Mouse (Mus musculus) heart, embryonic 14.5 days (tissue): ENCODE measurements at regions not wholly inside any gene's neighbourhood (a gene's known extent, or its start where the extent isn't known, plus 50 kb on each side); places are given as distances from the start of the nearest gene placed in this dataset.
A peak's percentile ranks its signal among the peaks of the same experiment; 100 is the strongest.

Experiments used
- ATAC-seq: fragments of 200-750 bp; cut with Nextera tagmentation; 2 replicates; pipeline ENCODE4 v1.8.0; 2017; ENCODE audit warnings: low read depth, moderate TSS enrichment; ENCODE audit not compliant: insufficient number of reproducible peaks, insufficient read depth, low FRiP score
- H3K27ac ChIP-seq, 2 experiments: fragments of 200-500 bp in 1 of 2; fragments of 300-500 bp in 1 of 2; sonication (generic) in 1 of 2; replicated peaks in 1 of 2; 2 replicates each; pipeline ENCODE4 v1.5.1; 2012 to 2014; ENCODE audit warnings: low read depth in 2 of 2, low read length in 2 of 2, control low read depth in 1 of 2, mild to moderate bottlenecking in 1 of 2, mixed read lengths in 1 of 2; ENCODE audit not compliant: control insufficient read depth in 1 of 2, insufficient read depth in 1 of 2
- H3K27me3 ChIP-seq: fragments of 300-500 bp; sonication (generic); 2 replicates; pipeline ENCODE4 v1.6.1; 2014; ENCODE audit warnings: mild to moderate bottlenecking, low read length, control low read depth; ENCODE audit not compliant: control insufficient read depth, insufficient read depth
- H3K36me3 ChIP-seq: fragments of 300-500 bp; sonication (generic); 2 replicates; pipeline ENCODE4 v1.6.1; 2014; ENCODE audit warnings: mild to moderate bottlenecking, control low read depth, low read length, mixed read lengths; ENCODE audit not compliant: control insufficient read depth, insufficient read depth
- H3K4me1 ChIP-seq, 2 experiments: fragments of 200-500 bp in 1 of 2; fragments of 300-500 bp in 1 of 2; sonication (generic) in 1 of 2; 2 replicates each; pipeline ENCODE4 v1.6.1; 2012 to 2014; ENCODE audit warnings: low read length in 2 of 2, control low read depth in 1 of 2, mixed read lengths in 1 of 2; ENCODE audit not compliant: control insufficient read depth in 2 of 2, insufficient read depth in 2 of 2
- H3K4me2 ChIP-seq: fragments of 300-500 bp; sonication (generic); 2 replicates; pipeline ENCODE4 v1.6.1; 2014; ENCODE audit warnings: mild to moderate bottlenecking, low read length
- H3K4me3 ChIP-seq, 2 experiments: fragments of 200-500 bp in 1 of 2; fragments of 300-500 bp in 1 of 2; sonication (generic) in 1 of 2; 2 replicates each; pipeline ENCODE4 v1.5.1; 2012 to 2014; ENCODE audit warnings: low read length in 2 of 2, mild to moderate bottlenecking in 2 of 2, control low read depth in 1 of 2, low read depth in 1 of 2, moderate library complexity in 1 of 2; ENCODE audit not compliant: control insufficient read depth in 1 of 2, insufficient read depth in 1 of 2
- H3K9ac ChIP-seq: fragments of 300-500 bp; sonication (generic); 2 replicates; pipeline ENCODE4 v1.6.1; 2014; ENCODE audit warnings: mild to moderate bottlenecking, low read length
- H3K9me3 ChIP-seq: fragments of 300-500 bp; sonication (generic); 2 replicates; pipeline ENCODE4 v1.6.1; 2016; ENCODE audit warnings: low read length, control low read depth; ENCODE audit not compliant: control insufficient read depth
- WGBS: fragments of 180-500 bp; shearing (Covaris S2); extraction: QIAGEN DNeasy Blood & Tissue Kit; methylation state at CpG from one replicate; pipeline ENCODE4 v1.1.7; 2014; 5-methylcytosine and 5-hydroxymethylcytosine counted together

DNA sequence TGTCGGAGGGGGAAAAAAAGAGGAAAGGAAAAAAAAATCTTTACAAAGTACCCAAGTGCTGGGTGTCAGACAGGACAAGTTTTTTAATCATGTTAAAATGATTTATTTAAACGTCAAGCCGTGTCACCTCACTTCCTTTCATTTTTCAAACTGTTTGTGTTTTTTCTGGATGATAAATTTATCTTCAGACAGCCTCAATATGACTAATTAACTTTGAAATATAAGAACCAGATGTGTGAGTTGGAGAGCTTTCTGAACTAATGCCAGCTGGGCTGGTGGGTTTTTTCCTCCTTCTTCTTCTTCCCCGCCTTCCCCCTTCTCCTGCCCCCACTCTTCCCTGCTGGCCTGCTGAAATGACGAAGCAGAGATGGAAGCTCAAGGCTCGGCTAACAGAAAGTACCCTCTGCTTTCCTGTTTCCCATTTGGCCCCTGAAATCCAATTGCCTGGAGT is 171.7 kb upstream of the Zfp703 start:
- H3K4me2 ChIP-seq = no peak overlapping the region
- no peak overlapping the region for H3K9ac ChIP-seq
- no peak overlapping the region for H3K27ac ChIP-seq
- 55% methylated on average over 6 of the region's 6 CpGs for WGBS
- peaks cover 18% of the 10 kb centered on the region for H3K27me3 ChIP-seq
- no peaks in the 10 kb centered on the region for H3K36me3 ChIP-seq
- H3K4me1 ChIP-seq = peaks cover 33 to 34% of the 10 kb centered on the region in 2 experiments
- H3K9me3 ChIP-seq = no peaks in the 10 kb centered on the region
- ATAC-seq = no peak
- H3K4me3 ChIP-seq = no peak overlapping the region

DNA sequence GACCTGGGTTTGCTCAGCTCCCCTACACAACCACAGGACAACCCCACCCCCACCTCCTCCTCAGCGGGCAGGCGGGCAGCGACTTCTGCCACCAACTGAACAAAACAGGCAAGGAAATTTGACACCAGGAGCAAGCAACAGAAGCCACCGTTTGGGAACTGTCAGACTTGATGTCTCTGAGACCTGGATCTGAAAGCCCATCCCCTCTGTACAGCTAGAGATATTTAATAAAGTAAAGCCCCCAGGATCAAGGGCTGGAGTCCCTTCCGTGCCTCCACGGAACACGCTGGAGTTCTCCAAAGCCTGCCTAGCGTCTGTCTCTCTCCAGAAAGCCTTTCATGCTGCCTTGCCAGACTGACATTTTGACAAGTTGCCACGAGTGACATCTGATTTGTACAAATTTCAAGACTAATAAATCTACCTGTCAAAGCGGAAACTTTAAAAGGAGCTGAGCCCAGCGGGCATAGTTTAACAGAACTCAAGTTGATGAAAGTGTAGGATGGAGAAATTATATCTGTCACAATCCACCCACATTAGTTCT is 168.9 kb upstream of the Zfp703 start:
- Histone ChIP-seq H3K9me3 (no peaks in the 10 kb centered on the region), H3K36me3 (no peaks in the 10 kb centered on the region), H3K4me2 (peak overlapping the region; percentile 45), H3K4me1 (peaks cover 38 to 39% of the 10 kb centered on the region in 2 experiments), H3K9ac (peak overlapping the region; percentile 42), H3K27ac (no peak overlapping the region), H3K27me3 (peaks cover 7% of the 10 kb centered on the region; the same call in 1 of the 2 replicates), H3K4me3 (no peak overlapping the region; a peak in 1 of 4 replicates)
- no peak for ATAC-seq
- WGBS = 23% methylated on average over 11 of the region's 11 CpGs

DNA sequence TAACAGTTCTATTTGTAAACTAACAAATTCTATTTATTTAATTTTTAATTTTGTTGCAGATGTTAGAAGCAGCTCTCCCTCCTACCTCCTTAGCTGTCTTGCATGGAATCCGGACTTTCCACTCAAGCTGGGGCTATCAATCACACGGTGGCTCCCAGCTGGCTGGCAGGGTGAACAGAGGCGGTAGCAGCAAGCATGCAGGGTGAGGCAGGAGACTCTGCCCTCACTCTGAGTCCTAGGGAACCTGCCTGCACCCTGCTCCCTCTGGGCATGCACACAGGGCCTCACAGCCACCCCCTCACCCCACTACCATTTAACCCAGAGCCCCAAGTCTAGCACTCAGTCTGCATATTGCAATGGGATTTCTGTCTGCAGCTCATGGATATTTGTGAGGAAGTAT is 168.4 kb upstream of the Zfp703 start:
- H3K4me2 ChIP-seq = no peak overlapping the region
- ATAC-seq = no peak
- no peaks in the 10 kb centered on the region for H3K36me3 ChIP-seq
- H3K27me3 ChIP-seq = peaks cover under 1% of the 10 kb centered on the region; the same call in 1 of the 2 replicates
- H3K9me3 ChIP-seq = no peaks in the 10 kb centered on the region
- peaks cover 41 to 44% of the 10 kb centered on the region in 2 experiments for H3K4me1 ChIP-seq
- H3K27ac ChIP-seq = no peak overlapping the region
- H3K4me3 ChIP-seq = no peak overlapping the region
- 18% methylated on average over 3 of the region's 3 CpGs for WGBS
- H3K9ac ChIP-seq = no peak overlapping the region

DNA sequence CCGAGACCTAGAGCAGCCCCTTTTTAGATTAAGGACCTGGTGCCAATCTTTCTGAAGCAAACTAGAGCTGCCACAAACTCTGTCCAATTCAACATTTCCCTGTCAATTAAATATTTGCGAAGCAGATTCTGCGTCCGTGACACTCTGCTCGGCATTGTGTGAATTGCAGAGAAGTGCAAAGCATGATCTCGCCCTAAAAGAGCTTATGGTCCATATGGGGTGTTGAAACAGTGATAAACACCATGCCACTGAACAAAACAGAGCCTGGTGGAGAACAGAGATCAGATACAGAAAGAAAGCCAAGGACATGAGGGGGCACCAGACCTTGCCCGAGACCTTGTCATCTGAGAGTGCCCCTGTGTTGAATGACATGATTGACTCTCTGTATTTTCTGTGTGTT is 167.2 kb upstream of the Zfp703 start:
- ATAC-seq = no peak
- Histone ChIP-seq H3K36me3 (no peaks in the 10 kb centered on the region), H3K27ac (no peak overlapping the region), H3K4me1 (peaks cover 35 to 37% of the 10 kb centered on the region in 2 experiments), H3K4me3 (no peak overlapping the region), H3K9me3 (no peaks in the 10 kb centered on the region), H3K4me2 (no peak overlapping the region), H3K27me3 (no peaks in the 10 kb centered on the region), H3K9ac (no peak overlapping the region)
- 54% methylated on average over 7 of the region's 7 CpGs for WGBS

DNA sequence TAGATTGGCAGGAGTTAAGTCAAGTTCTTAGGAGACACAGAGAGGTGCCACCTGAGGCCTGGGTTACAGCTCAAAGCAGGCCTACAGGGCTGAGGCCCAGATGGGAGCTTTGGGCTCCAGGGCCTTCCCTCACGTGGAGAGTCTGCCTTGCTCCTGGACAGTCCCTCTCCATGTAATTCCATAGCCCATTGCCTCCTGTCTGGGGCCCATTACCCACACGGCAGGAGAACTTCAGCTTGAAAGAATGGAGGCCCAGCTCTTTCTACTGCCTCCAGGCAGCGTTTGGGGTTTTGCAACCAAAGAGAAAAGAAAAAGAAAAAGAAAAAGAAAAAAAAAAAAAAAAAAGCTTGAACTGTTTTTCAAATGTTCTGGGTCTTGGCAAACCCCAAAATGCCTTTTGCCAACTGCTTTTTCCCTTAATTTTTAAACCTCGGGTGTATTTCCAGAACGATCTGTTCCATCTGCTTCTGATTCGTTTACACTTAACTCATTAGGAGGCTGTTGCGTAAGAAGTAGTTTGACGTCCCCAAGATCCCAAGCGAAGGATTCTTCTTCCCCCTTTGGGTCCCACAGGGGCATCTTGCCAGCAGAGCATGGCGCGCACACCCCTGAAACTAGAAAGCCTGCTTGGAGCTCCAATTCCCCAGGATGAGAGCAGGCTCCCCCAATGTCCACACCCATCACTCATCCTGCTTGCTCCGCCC is 165.4 kb upstream of the Zfp703 start:
- no peak overlapping the region for H3K4me2 ChIP-seq

DNA sequence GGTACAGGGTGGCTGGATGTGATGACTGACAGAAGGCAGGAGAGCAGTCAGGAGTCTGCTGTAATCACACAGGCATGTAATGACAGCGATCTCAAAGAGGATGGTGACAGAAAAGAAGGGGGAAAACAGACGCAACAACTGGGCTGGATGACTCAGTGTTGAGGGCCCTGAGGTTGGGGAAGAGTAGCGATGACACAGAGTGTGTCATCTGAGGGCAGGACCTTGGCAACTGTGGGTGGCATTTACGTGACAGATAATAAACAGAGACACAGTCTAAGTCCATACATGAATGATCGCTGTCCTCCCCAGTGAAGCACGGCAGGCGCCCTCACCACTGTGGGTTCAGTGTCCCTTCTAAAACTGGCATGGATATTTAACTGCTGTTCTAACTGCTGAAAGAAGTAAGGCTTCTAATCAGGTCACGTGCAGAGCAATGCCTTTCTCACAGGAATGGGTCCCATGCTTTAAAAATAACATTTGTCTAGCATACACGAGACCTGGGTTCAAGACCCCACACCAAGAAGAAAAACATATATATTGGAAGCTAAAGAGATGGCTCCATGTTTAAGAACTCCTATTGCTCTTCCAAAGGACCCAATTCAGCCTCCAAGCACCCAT is 163.8 kb upstream of the Zfp703 start:
- peaks cover 11% of the 10 kb centered on the region for H3K27me3 ChIP-seq
- peak; percentile 71; the same call in 1 of the 2 replicates for ATAC-seq
- H3K36me3 ChIP-seq = no peaks in the 10 kb centered on the region
- H3K4me1 ChIP-seq = peaks cover 18 to 19% of the 10 kb centered on the region in 2 experiments
- H3K9ac ChIP-seq = no peak overlapping the region
- H3K9me3 ChIP-seq = no peaks in the 10 kb centered on the region
- H3K4me2 ChIP-seq = peak overlapping the region; percentile 21; the same call in 1 of the 2 replicates
- no peak overlapping the region for H3K27ac ChIP-seq
- H3K4me3 ChIP-seq = no peak overlapping the region
- WGBS = 23% methylated on average over 9 of the region's 9 CpGs

More for the DNA sequence above, 165.4 kb upstream of the Zfp703 start:
- Histone ChIP-seq H3K4me3 (no peak overlapping the region), H3K36me3 (no peaks in the 10 kb centered on the region), H3K9me3 (no peaks in the 10 kb centered on the region), H3K27ac (no peak overlapping the region), H3K4me1 (peaks cover 31% of the 10 kb centered on the region in 2 experiments), H3K9ac (no peak overlapping the region), H3K27me3 (peaks cover 11% of the 10 kb centered on the region)
- no peak for ATAC-seq
- WGBS = 86% methylated on average over 12 of the region's 12 CpGs

DNA sequence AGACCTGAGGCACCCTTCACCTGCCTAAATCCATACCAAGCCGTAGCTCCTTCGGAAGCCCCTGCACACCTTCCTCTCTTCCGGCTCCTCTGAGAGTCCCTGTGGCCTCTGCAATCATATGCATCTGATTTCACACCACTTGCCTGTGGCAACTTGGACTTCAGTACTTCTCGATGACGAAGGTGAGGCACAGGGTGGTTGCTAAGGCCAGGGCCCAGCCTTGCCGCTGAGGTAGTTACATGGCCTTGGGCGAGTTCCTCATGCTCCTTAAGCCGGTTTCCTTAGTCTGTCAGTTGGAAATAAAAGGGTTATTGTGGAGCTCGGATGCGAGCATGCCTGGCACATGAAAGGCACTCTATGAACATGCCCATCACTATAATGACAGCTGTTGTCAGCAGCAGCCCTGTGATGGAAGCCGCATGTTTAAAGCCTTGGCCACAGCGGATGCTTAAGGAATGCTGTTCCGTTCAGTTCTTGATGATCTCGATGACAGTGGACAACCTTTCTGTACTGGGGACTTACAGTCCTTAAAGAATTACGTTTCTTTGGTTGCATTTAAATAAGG is 162.0 kb upstream of the Zfp703 start:
- H3K27me3 ChIP-seq = peaks cover 11% of the 10 kb centered on the region
- peaks cover 10 to 11% of the 10 kb centered on the region in 2 experiments for H3K4me1 ChIP-seq
- 68% methylated on average over 15 of the region's 15 CpGs for WGBS
- H3K36me3 ChIP-seq = no peaks in the 10 kb centered on the region
- ATAC-seq = no peak
- H3K9ac ChIP-seq = no peak overlapping the region
- no peak overlapping the region for H3K4me2 ChIP-seq
- H3K27ac ChIP-seq = no peak overlapping the region
- H3K9me3 ChIP-seq = no peaks in the 10 kb centered on the region
- H3K4me3 ChIP-seq = no peak overlapping the region
